Mouse (Mus musculus) neural tube, embryonic 14.5 days (tissue): ENCODE results near the gene Idh3b. TPM values are rescaled to one million over a fixed set of nuclear protein-coding genes. Genes with fewer than 3 reads are reported as not detected.

Experiments
- ATAC-seq: fragments of 200-750 bp; cut with Nextera tagmentation; 2 replicates; pipeline ENCODE4 v1.8.0; 2017; ENCODE audit warnings: low read depth, mild to moderate bottlenecking, moderate TSS enrichment, moderate library complexity
- H3K27ac ChIP-seq: fragments of 300-500 bp; sonication (generic); 2 replicates; pipeline ENCODE4 v1.5.1; 2014; ENCODE audit warnings: low read depth, mild to moderate bottlenecking, control low read depth, low read length, moderate library complexity, mixed read lengths
- H3K27me3 ChIP-seq: fragments of 300-500 bp; sonication (generic); 2 replicates; pipeline ENCODE4 v1.6.1; 2014; ENCODE audit warnings: low read length; ENCODE audit not compliant: control insufficient read depth, insufficient read depth
- H3K36me3 ChIP-seq: fragments of 300-500 bp; sonication (generic); 2 replicates; pipeline ENCODE4 v1.6.1; 2014; ENCODE audit warnings: low read length, mixed read lengths; ENCODE audit not compliant: control insufficient read depth, insufficient read depth
- H3K4me1 ChIP-seq: fragments of 300-500 bp; sonication (generic); 2 replicates; pipeline ENCODE4 v1.6.1; 2014; ENCODE audit warnings: low read length; ENCODE audit not compliant: control insufficient read depth, insufficient read depth
- H3K4me2 ChIP-seq: fragments of 300-500 bp; sonication (generic); 2 replicates; pipeline ENCODE4 v1.6.1; 2014; ENCODE audit warnings: mild to moderate bottlenecking, low read depth, low read length, control low read depth
- H3K4me3 ChIP-seq: fragments of 300-500 bp; sonication (generic); 2 replicates; pipeline ENCODE4 v1.5.1; 2014; ENCODE audit warnings: low read depth, low read length, control low read depth, mixed read lengths
- H3K9ac ChIP-seq: fragments of 300-500 bp; sonication (generic); replicated peaks from 2 replicates; pipeline ENCODE4 v1.6.1; 2014; ENCODE audit warnings: low read depth, mild to moderate bottlenecking, control low read depth, low read length, mixed read lengths
- H3K9me3 ChIP-seq: fragments of 300-500 bp; sonication (generic); 2 replicates; pipeline ENCODE4 v1.6.1; 2016; ENCODE audit warnings: low read length; ENCODE audit not compliant: control insufficient read depth
- WGBS: fragments of 180-500 bp; shearing (Covaris S2); extraction: QIAGEN DNeasy Blood & Tissue Kit; methylation state at CpG from one replicate; pipeline ENCODE4 v1.1.7; 2014; 5-methylcytosine and 5-hydroxymethylcytosine counted together
- polyA plus RNA-seq: library from polyadenylated mRNA; unstranded; fragments of >200 nt; fragmentation: Nextera tagmentation; extraction: Ambion mirVana; gene quantifications from 2 replicates; pipeline ENCODE4 v1.2.1, GENCODE M21; 2014

Gene Idh3b
- polyA plus RNA-seq, 1 experiment from 2014 or later, result 183 TPM

DNA sequence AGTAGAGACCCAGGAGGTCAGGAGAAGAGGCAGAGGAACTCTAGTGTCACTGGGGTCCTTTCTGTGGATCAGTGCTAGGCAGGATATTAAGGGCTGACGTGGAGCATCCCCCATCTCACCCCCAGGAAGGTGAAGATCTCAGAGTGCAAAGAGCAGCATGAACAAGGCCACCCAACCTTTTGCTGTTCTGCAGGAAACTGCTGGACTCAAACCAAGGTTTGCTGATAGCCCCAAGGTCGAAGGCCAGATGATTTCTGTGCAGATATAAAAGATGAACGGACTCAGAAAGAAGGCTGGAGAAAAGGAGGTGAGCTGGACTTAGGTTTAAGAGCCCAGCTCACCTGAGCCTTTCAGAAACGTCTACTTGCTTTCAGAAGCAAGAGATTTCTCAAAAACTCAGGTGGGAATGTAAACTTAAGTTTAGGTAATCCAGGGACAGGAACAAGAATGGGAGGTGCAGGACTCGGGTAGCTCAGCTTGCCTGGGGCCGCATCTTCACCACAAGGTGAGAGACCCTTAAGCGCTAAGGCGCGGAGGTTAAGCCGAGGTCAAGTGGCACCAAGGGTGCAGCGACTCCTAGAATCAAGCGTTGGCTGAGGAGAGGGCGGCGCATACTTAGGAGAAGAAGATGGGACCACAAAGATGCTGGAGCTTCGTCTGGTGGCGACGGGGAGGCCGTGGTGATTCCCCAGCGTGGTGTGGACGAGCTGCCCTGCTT is 10.0 kb upstream of the Idh3b start:
- H3K27me3 ChIP-seq, result no peaks in the 10 kb centered on the region
- no peaks in the 10 kb centered on the region for H3K9me3 ChIP-seq
- peak overlapping the region; percentile 91 for H3K9ac ChIP-seq
- H3K4me1 ChIP-seq, result peaks cover 20% of the 10 kb centered on the region
- peak overlapping the region; percentile 84 for H3K27ac ChIP-seq
- 9% methylated on average over 20 of the region's 20 CpGs for WGBS
- H3K36me3 ChIP-seq, result no peaks in the 10 kb centered on the region
- peak overlapping the region; percentile 72 for H3K4me3 ChIP-seq
- ATAC-seq, result no peak
- peak overlapping the region; percentile 65 for H3K4me2 ChIP-seq

DNA sequence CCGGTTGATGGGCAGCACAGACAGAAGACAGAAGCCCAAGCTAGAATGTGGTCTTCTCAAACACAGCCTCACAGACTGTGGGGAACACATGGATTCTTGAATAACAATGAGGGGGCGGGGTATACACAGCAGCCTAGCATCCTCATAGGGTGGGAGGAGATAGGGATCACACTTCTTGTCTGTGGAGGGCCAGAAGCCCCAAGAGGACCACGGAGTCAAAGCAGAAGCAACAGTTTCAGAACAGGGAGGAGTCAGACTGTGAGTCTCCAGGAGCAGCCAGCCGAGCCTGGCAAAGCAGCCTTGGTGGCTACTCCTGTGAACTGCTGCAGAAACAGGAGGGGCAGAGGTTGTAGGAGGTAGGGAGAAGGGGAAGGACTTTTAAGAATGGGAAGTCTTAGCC is 9.1 kb upstream of the Idh3b start:
- no peaks in the 10 kb centered on the region for H3K27me3 ChIP-seq
- H3K9ac ChIP-seq, result no peak overlapping the region
- no peak overlapping the region for H3K4me2 ChIP-seq
- no peaks in the 10 kb centered on the region for H3K36me3 ChIP-seq
- H3K4me1 ChIP-seq, result peaks cover 20% of the 10 kb centered on the region
- H3K27ac ChIP-seq, result no peak overlapping the region
- 3% methylated on average over 4 of the region's 4 CpGs for WGBS
- no peaks in the 10 kb centered on the region for H3K9me3 ChIP-seq
- no peak overlapping the region for H3K4me3 ChIP-seq
- no peak for ATAC-seq

DNA sequence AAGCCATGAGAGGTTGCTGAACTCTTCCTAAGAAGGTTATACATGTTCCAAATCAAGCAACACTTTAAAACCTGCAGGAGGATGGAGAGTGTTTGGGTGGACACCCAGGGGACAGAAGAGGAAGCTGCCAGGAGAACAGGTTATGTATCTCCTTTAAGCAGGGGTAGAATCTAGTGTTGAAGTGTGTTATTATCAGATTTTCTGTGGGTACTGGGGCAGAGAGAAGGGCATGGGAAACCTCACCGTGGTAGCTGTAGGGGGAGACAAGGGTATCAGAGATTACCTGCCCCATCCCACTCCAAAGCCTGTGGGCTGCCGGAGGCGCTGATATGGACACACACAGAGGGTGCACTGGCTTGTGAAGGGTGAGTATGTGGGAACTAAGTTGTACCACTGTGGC is 8.7 kb upstream of the Idh3b start:
- no peak overlapping the region for H3K9ac ChIP-seq
- H3K27ac ChIP-seq, result no peak overlapping the region
- no peak for ATAC-seq
- H3K27me3 ChIP-seq, result no peaks in the 10 kb centered on the region
- 58% methylated on average over 3 of the region's 3 CpGs for WGBS
- peaks cover 20% of the 10 kb centered on the region for H3K4me1 ChIP-seq
- H3K36me3 ChIP-seq, result no peaks in the 10 kb centered on the region
- H3K4me2 ChIP-seq, result no peak overlapping the region
- no peaks in the 10 kb centered on the region for H3K9me3 ChIP-seq
- H3K4me3 ChIP-seq, result no peak overlapping the region

DNA sequence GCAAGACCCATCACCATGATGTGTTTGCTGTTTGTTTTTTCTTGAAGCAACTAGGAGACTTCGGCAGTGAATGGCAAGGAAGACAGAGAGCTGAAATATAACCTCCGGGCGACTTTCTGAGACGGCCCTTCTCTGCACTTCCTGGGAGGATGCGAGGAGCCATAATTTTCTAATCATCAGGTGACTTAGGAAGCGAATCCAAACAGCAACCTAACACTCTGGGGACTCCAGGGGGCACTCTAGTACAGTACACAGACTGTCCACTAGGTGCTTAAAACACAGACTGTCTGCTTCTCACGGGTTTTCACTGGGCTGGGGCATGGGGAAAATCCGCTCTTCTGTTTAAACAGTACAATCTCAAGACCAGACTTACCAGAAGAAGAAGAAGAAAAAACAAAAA is 7.1 kb upstream of the Idh3b start:
- no peaks in the 10 kb centered on the region for H3K27me3 ChIP-seq
- no peaks in the 10 kb centered on the region for H3K9me3 ChIP-seq
- peak; percentile 36; the same call in 1 of the 2 replicates for ATAC-seq
- H3K4me1 ChIP-seq, result peaks cover 11% of the 10 kb centered on the region
- no peak overlapping the region for H3K4me3 ChIP-seq
- H3K4me2 ChIP-seq, result no peak overlapping the region
- H3K9ac ChIP-seq, result no peak overlapping the region
- H3K27ac ChIP-seq, result no peak overlapping the region
- 16% methylated on average over 8 of the region's 8 CpGs for WGBS
- H3K36me3 ChIP-seq, result no peaks in the 10 kb centered on the region

DNA sequence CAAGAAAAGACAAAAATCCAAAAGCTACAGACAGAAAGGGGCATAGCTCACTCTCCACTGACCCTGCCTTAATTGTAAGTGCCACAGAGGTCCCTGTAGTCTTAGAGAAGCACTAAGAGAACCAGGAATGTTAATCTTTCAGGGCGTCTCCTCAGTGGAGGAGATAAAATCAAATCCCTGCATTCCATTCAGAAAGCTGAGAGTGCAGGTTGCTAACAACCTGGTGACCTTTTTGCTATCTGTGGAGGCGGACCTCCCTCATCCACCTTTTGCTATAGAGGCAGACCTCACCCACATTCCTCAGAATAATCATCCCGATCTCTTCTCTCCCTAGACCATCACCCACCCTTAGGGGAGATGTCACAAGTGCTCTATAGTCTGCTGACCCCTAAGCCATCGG is 4.7 kb upstream of the Idh3b start:
- H3K4me1 ChIP-seq, result no peaks in the 10 kb centered on the region
- ATAC-seq, result no peak
- H3K9me3 ChIP-seq, result no peaks in the 10 kb centered on the region
- no peak overlapping the region for H3K4me3 ChIP-seq
- H3K9ac ChIP-seq, result no peak overlapping the region
- H3K27ac ChIP-seq, result no peak overlapping the region
- no peaks in the 10 kb centered on the region for H3K36me3 ChIP-seq
- WGBS, result 70% methylated on average over 4 of the region's 4 CpGs
- no peak overlapping the region for H3K4me2 ChIP-seq
- no peaks in the 10 kb centered on the region for H3K27me3 ChIP-seq

DNA sequence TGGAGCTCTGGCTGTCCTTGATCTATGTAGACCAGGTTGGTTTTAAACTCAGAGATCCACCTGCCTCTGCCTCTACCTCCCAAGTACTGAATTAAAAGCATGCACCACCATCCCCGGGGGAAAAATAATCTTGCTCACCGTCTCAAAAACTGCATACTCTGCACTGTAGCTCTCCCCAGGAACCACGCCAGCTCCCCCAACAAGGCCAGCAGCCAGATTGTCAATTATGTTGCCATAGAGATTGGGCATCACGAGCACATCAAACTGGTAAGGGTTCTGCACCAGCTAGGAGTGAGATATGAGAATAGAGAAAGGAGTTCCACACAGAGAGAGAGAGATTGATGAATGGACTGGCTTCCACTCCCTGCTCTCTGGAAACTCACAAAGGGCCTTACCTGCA is 3.5 kb downstream of the Idh3b start:
- Histone ChIP-seq H3K4me2 (no peak overlapping the region), H3K4me1 (peaks cover 16% of the 10 kb centered on the region), H3K9ac (no peak overlapping the region), H3K27me3 (no peaks in the 10 kb centered on the region), H3K27ac (no peak overlapping the region), H3K36me3 (peaks cover 51% of the 10 kb centered on the region), H3K4me3 (no peak overlapping the region), H3K9me3 (no peaks in the 10 kb centered on the region)
- 67% methylated on average over 4 of the region's 4 CpGs for WGBS
- ATAC-seq, result no peak

DNA sequence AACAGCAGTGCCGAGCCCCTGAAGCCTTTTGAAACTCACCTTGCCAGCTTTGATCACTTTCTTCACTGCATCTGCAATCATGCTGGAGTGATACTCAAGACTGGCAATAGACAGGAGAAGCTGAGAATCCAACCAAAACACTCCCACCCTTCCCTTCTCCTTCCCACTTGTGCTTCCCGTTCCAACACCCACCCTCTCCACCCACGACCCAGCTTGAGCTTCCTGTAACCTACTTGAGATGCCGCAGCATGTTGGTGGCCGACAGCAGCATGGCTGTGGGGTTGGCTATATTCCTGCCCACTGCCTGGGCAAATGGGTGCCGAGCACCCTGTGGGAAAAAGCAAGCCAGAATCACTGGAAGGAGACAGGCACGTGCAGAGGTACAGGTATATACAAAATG is 4.1 kb downstream of the Idh3b start:
- ATAC-seq, result no peak
- no peak overlapping the region for H3K4me3 ChIP-seq
- peaks cover 55% of the 10 kb centered on the region for H3K36me3 ChIP-seq
- H3K4me2 ChIP-seq, result no peak overlapping the region
- no peak overlapping the region for H3K27ac ChIP-seq
- WGBS, result 75% methylated on average over 7 of the region's 7 CpGs
- H3K9ac ChIP-seq, result no peak overlapping the region
- H3K9me3 ChIP-seq, result no peaks in the 10 kb centered on the region
- H3K27me3 ChIP-seq, result no peaks in the 10 kb centered on the region
- H3K4me1 ChIP-seq, result peaks cover 22% of the 10 kb centered on the region

DNA sequence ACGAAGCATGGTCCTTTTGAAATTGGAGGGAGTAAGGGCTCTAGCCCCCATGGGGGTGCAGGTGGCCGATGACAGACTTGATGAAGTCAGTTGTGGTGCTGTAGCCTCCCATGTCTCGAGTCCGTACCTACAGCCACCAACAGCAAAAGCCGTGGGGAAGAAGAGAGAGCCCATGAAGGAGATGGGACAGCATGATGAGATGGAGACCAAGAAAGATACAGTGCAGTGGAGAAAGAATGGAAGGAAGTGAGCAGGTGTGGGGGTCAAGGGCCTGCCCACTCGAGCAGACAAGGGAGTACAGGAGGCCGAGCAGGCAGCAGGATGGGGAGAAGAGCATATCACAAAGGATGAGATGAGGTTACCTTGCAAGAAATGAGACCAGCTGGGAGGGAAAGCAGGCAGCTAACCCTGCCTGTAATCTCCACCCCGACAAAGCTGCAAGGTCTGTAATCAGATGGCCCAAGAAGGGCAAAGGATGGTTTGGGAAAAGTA is 4.7 kb downstream of the Idh3b start:
- no peak for ATAC-seq
- H3K4me2 ChIP-seq, result no peak overlapping the region
- no peak overlapping the region for H3K9ac ChIP-seq
- H3K27me3 ChIP-seq, result no peaks in the 10 kb centered on the region
- peaks cover 55% of the 10 kb centered on the region for H3K36me3 ChIP-seq
- H3K4me3 ChIP-seq, result no peak overlapping the region
- peaks cover 25% of the 10 kb centered on the region for H3K4me1 ChIP-seq
- 37% methylated on average over 8 of the region's 8 CpGs for WGBS
- no peaks in the 10 kb centered on the region for H3K9me3 ChIP-seq
- H3K27ac ChIP-seq, result no peak overlapping the region

DNA sequence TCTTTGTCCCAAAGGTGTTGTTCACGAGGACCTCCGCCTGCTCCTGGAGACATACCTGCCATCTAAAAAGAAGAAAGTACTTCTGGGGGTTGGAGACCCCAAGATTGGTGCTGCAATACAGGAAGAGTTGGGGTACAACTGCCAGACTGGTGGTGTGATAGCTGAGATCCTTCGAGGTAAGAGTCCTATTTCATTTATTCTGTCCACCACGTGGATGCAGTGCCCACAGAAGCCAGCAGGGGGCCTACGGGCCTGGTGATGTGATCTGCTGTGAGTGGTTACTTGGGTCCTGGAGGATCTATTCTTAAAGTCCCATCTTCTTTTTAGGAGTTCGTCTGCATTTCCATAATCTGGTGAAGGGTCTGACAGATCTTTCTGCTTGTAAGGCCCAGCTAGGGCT is 8.7 kb downstream of the Idh3b start:
- Histone ChIP-seq H3K27ac (no peak overlapping the region), H3K36me3 (peaks cover 43% of the 10 kb centered on the region), H3K27me3 (no peaks in the 10 kb centered on the region), H3K9ac (peak overlapping the region; percentile 67; the same call in 1 of the 2 replicates), H3K4me2 (peak overlapping the region; percentile 83), H3K9me3 (no peaks in the 10 kb centered on the region), H3K4me3 (peak overlapping the region; percentile 75), H3K4me1 (peaks cover 21% of the 10 kb centered on the region)
- 39% methylated on average over 6 of the region's 6 CpGs for WGBS
- ATAC-seq, result no peak
